Mouse (Mus musculus) neural tube, embryonic 14.5 days (tissue): Measurements from ENCODE around the gene Rbm18. TPM values are rescaled to one million over a fixed set of nuclear protein-coding genes. Genes with fewer than 3 reads are reported as not detected.

Source experiments
- ATAC-seq: fragments of 200-750 bp; cut with Nextera tagmentation; 2 replicates; pipeline ENCODE4 v1.8.0; 2017; ENCODE audit warnings: low read depth, mild to moderate bottlenecking, moderate TSS enrichment, moderate library complexity
- H3K27ac ChIP-seq: fragments of 300-500 bp; sonication (generic); 2 replicates; pipeline ENCODE4 v1.5.1; 2014; ENCODE audit warnings: low read depth, mild to moderate bottlenecking, control low read depth, low read length, moderate library complexity, mixed read lengths
- H3K27me3 ChIP-seq: fragments of 300-500 bp; sonication (generic); 2 replicates; pipeline ENCODE4 v1.6.1; 2014; ENCODE audit warnings: low read length; ENCODE audit not compliant: control insufficient read depth, insufficient read depth
- H3K36me3 ChIP-seq: fragments of 300-500 bp; sonication (generic); 2 replicates; pipeline ENCODE4 v1.6.1; 2014; ENCODE audit warnings: low read length, mixed read lengths; ENCODE audit not compliant: control insufficient read depth, insufficient read depth
- H3K4me1 ChIP-seq: fragments of 300-500 bp; sonication (generic); 2 replicates; pipeline ENCODE4 v1.6.1; 2014; ENCODE audit warnings: low read length; ENCODE audit not compliant: control insufficient read depth, insufficient read depth
- H3K4me2 ChIP-seq: fragments of 300-500 bp; sonication (generic); 2 replicates; pipeline ENCODE4 v1.6.1; 2014; ENCODE audit warnings: mild to moderate bottlenecking, low read depth, low read length, control low read depth
- H3K4me3 ChIP-seq: fragments of 300-500 bp; sonication (generic); 2 replicates; pipeline ENCODE4 v1.5.1; 2014; ENCODE audit warnings: low read depth, low read length, control low read depth, mixed read lengths
- H3K9ac ChIP-seq: fragments of 300-500 bp; sonication (generic); replicated peaks from 2 replicates; pipeline ENCODE4 v1.6.1; 2014; ENCODE audit warnings: low read depth, mild to moderate bottlenecking, control low read depth, low read length, mixed read lengths
- H3K9me3 ChIP-seq: fragments of 300-500 bp; sonication (generic); 2 replicates; pipeline ENCODE4 v1.6.1; 2016; ENCODE audit warnings: low read length; ENCODE audit not compliant: control insufficient read depth
- WGBS: fragments of 180-500 bp; shearing (Covaris S2); extraction: QIAGEN DNeasy Blood & Tissue Kit; methylation state at CpG from one replicate; pipeline ENCODE4 v1.1.7; 2014; 5-methylcytosine and 5-hydroxymethylcytosine counted together
- polyA plus RNA-seq: library from polyadenylated mRNA; unstranded; fragments of >200 nt; fragmentation: Nextera tagmentation; extraction: Ambion mirVana; gene quantifications from 2 replicates; pipeline ENCODE4 v1.2.1, GENCODE M21; 2014

Rbm18 gene
- polyA plus RNA-seq, 1 experiment from 2014 or later = 138 TPM

GRCm38 (mm10) chr2:36089190-36089589 lies 47.4 kb downstream of the Rbm18 start:
- WGBS = 32% methylated on average over 3 of the region's 3 CpGs
- H3K27me3 ChIP-seq = peaks cover 37% of the 10 kb centered on the region

DNA sequence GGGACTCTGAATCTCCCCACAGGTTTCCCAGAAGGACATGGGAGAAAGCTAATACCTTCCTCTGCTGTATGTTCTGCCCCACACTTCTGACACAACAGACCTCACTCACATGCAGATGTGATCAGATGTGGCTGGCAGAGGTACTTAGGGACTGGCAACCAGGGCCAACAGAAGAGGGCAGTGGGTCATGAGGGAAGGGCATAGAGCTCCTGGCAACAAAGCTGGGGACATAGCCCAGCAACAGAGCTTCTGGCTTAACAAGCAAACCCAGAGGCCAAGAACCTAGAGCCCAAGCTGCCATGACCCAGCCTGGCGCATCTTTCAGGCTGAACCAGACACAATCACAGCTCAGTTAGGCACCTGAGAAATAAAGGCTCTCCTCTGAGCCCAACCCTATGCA lies 51.5 kb downstream of the Rbm18 start:
- Histone ChIP-seq H3K9ac (no peak overlapping the region), H3K27ac (no peak overlapping the region), H3K27me3 (peaks cover 8% of the 10 kb centered on the region), H3K9me3 (no peaks in the 10 kb centered on the region), H3K4me1 (no peaks in the 10 kb centered on the region), H3K36me3 (no peaks in the 10 kb centered on the region), H3K4me2 (no peak overlapping the region), H3K4me3 (no peak overlapping the region)
- ATAC-seq = no peak
- 77% methylated on average over 1 of the region's 1 CpGs for WGBS

More at GRCm38 (mm10) chr2:36089190-36089589, 47.4 kb downstream of the Rbm18 start:
- no peak for ATAC-seq
- Histone ChIP-seq H3K36me3 (no peaks in the 10 kb centered on the region), H3K9ac (no peak overlapping the region), H3K9me3 (no peaks in the 10 kb centered on the region), H3K4me2 (no peak overlapping the region), H3K27ac (no peak overlapping the region), H3K4me3 (no peak overlapping the region), H3K4me1 (peaks cover 6% of the 10 kb centered on the region)

- H3K27me3 ChIP-seq = 0 out of 2 replicates have a peak, but pooled peaks cover 3% of the 10 kb centered on the region
- no peak overlapping the region for H3K27ac ChIP-seq
- H3K4me1 ChIP-seq = no peaks in the 10 kb centered on the region
- no peaks in the 10 kb centered on the region for H3K9me3 ChIP-seq
- no peaks in the 10 kb centered on the region for H3K36me3 ChIP-seq
- no peak overlapping the region for H3K4me3 ChIP-seq
- H3K9ac ChIP-seq = no peak overlapping the region
- H3K4me2 ChIP-seq = no peak overlapping the region
- no peak for ATAC-seq
- WGBS = 73% methylated on average over 9 of the region's 9 CpGs
Observed at GRCm38 (mm10) chr2:36082802-36083580, 53.6 kb downstream of the Rbm18 start.

- no peak overlapping the region for H3K27ac ChIP-seq
- H3K27me3 ChIP-seq = no peaks in the 10 kb centered on the region
- H3K4me3 ChIP-seq = no peak overlapping the region
- H3K4me2 ChIP-seq = no peak overlapping the region
- H3K36me3 ChIP-seq = no peaks in the 10 kb centered on the region
- H3K9ac ChIP-seq = no peak overlapping the region
- H3K4me1 ChIP-seq = peaks cover 6% of the 10 kb centered on the region; the same call in 1 of the 2 replicates
- WGBS = 45% methylated on average over 9 of the region's 9 CpGs
- no peak for ATAC-seq
- no peaks in the 10 kb centered on the region for H3K9me3 ChIP-seq
Observed at GRCm38 (mm10) chr2:36081446-36081845, 55.1 kb downstream of the Rbm18 start.

DNA sequence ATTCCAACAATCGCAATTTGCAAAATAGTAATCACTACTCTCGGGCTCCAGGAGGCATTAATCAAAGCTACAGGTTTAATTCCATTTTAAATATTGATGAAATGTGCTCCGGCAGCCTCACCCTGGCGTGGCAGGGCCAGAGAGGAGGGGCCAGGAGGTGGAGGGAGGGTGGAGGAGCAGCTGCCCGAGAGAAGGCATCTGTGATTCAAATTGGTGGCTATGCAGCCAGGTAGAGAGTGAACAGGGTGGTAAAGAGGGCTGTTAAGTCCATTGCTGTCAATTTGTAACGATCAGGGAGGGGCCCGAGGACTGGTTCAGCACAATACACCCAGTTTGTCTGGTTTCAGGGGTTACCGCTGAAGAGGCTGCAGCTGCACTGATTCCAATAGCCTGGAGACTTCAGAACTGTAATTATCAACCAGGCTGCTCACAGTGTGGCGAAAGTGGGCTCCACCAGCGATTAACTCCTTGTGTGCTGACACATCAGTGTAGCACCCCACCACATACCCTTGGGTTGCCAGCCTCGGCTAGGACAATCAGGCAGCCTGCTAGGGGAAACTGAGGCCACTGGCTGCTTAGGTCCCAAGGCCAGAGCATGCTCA lies 59.3 kb downstream of the Rbm18 start:
- peak overlapping the region; percentile 35 for H3K4me2 ChIP-seq
- WGBS = 9% methylated on average over 11 of the region's 11 CpGs

DNA sequence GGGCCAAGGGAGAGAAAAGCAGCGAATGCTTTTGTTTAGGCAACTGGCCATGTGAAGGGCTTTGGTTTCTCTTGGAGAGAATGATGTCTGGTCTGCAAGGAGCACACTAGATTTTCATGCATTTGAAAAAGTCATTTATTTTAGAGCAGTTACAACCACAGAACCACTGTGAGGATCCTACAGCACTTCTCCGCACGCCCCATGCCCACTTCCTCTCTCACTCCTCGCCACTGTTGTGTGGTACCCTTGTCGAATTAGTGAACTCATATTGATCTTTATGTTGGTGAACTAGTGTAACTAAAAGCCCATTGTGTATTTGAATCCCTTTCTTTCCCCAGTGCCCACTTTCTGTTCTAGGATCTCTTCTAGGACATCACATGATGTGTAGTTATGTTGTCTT lies 61.4 kb downstream of the Rbm18 start:
- H3K9me3 ChIP-seq = no peaks in the 10 kb centered on the region
- H3K9ac ChIP-seq = no peak overlapping the region
- H3K4me3 ChIP-seq = no peak overlapping the region
- H3K27ac ChIP-seq = no peak overlapping the region
- ATAC-seq = no peak
- no peaks in the 10 kb centered on the region for H3K36me3 ChIP-seq
- no peaks in the 10 kb centered on the region; the same call in 1 of the 2 replicates for H3K27me3 ChIP-seq
- 89% methylated on average over 5 of the region's 5 CpGs for WGBS
- H3K4me1 ChIP-seq = peaks cover 6% of the 10 kb centered on the region; the same call in 1 of the 2 replicates
- no peak overlapping the region for H3K4me2 ChIP-seq

More for the DNA sequence above, 59.3 kb downstream of the Rbm18 start:
- Histone ChIP-seq H3K9ac (peak overlapping the region; percentile 9; the same call in 1 of the 2 replicates), H3K4me3 (0 out of 2 replicates have a peak overlapping the region, but pooled peaks have one; percentile 1), H3K9me3 (no peaks in the 10 kb centered on the region), H3K27me3 (no peaks in the 10 kb centered on the region), H3K4me1 (peaks cover 6% of the 10 kb centered on the region; the same call in 1 of the 2 replicates), H3K36me3 (no peaks in the 10 kb centered on the region), H3K27ac (no peak overlapping the region)
- ATAC-seq = peak; percentile 72

GRCm38 (mm10) chr2:36073781-36074180 lies 62.8 kb downstream of the Rbm18 start:
- Histone ChIP-seq H3K27ac (no peak overlapping the region), H3K9ac (no peak overlapping the region), H3K27me3 (no peaks in the 10 kb centered on the region; the same call in 1 of the 2 replicates), H3K4me2 (no peak overlapping the region), H3K9me3 (no peaks in the 10 kb centered on the region), H3K4me3 (no peak overlapping the region), H3K4me1 (peaks cover 6% of the 10 kb centered on the region; the same call in 1 of the 2 replicates), H3K36me3 (no peaks in the 10 kb centered on the region)
- no peak for ATAC-seq
- WGBS = 58% methylated on average over 3 of the region's 3 CpGs

GRCm38 (mm10) chr2:36071660-36072305 lies 64.8 kb downstream of the Rbm18 start:
- H3K9ac ChIP-seq = no peak overlapping the region
- H3K27me3 ChIP-seq = no peaks in the 10 kb centered on the region; the same call in 1 of the 2 replicates
- H3K4me1 ChIP-seq = peaks cover 3% of the 10 kb centered on the region; the same call in 1 of the 2 replicates
- H3K4me2 ChIP-seq = no peak overlapping the region
- no peaks in the 10 kb centered on the region for H3K36me3 ChIP-seq
- H3K9me3 ChIP-seq = no peaks in the 10 kb centered on the region
- no peak overlapping the region for H3K27ac ChIP-seq
- 91% methylated on average over 8 of the region's 8 CpGs for WGBS
- ATAC-seq = no peak
- no peak overlapping the region for H3K4me3 ChIP-seq
